Mouse (Mus musculus) E14TG2a.4 (cell line): ENCODE results near the gene Klhl42.

Experiments used
- CTCF ChIP-seq: conservative IDR thresholded peaks from 2 replicates; pipeline ENCODE4 v1.5.1; 2014; ENCODE audit warnings: low read length
- POU5F1 ChIP-seq: IDR thresholded peaks from 2 replicates; pipeline ENCODE4 v1.6.1; 2014; ENCODE audit warnings: low read length, borderline replicate concordance

- TF ChIP-seq CTCF (no peak), POU5F1 (no peak)
Observed at GRCm38 (mm10) chr6:147053785-147054646, 37.2 kb upstream of the Klhl42 start.
